Mouse (Mus musculus) heart, postnatal 10 days (tissue): ENCODE data around the gene Chn2. TPM values are rescaled to one million over a fixed set of nuclear protein-coding genes. Genes with fewer than 3 reads are reported as not detected.
A peak's percentile ranks its signal among the peaks of the same experiment; 100 is the strongest.

Experiments used
- DNase-seq, 2 experiments: peaks; one replicate each; pipeline ENCODE4 v3.0.0; 2021
- intact Hi-C: fragments of 180-260 bp; cut with DNase I; formaldehyde crosslinking; loops from one replicate; pipeline ENCODE4 v1.15.1; 2025
- total RNA-seq, 2 experiments: library from RNA; stranded (reverse); gene quantifications; 2 replicates each; pipeline ENCODE4 v1.2.3; 2021

The Chn2 gene
- total RNA-seq, 2 experiments from 2014 or later: 5.2 to 6.0 TPM

DNA sequence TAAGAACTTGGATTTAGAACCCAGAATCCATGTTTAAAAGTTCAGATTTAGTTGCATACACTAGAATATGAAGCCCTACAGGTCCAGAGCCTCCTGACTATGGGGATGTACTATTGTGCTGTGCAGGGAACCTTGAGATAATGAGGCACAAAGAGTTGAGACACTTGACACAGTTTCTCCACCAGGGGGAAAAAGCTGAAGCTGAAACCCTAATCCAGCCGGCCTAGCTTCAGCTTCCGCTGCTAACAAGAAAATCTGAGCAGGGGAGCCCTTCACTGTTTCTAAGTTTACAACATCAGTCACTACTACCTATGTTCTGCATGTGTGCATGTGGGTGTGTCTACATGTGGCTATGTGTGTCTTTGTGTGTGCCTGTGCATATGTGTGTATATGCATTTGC is 223.4 kb downstream of the Chn2 start:
- intact Hi-C loops: no loop called here
- DNase-seq: no peak

DNA sequence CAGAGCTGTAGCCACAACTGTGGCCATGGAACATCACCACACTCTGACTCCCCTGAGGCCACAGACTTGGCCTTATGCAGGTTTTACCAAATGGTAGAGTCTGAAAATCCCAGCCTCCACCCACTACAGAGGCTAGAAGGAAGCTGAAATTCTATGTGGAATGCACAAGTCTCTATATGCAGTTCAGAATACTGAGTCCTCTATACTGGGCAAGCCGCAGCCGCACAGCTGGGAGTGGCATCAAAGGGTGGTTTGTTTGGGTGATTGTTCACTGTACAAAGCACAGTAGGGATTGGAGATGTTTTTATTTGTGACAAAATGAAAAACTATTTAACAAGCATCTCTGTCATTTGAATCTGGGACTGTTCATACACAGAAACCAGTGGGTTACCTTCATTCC is 224.5 kb downstream of the Chn2 start:
- intact Hi-C loops: no loop called here
- no peak for DNase-seq

DNA sequence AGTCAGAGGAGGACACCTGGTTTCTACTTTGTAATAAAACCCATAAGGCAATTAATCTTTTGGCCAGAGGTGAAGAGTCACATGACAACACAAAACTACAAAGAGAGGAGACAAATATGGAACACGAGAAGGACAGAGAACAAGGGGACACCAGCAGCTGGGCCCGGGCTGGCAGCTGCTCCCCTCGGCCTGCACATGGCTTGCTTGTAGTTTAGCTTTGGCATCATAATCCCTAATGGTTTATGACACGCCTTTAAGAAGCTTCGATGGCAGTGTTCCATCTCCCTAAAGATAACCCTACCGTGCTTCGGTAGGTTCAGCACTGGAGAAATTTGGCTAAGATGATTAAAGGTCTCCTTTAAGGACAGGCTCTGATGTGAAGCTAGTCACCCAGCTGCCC is 225.2 kb downstream of the Chn2 start:
- intact Hi-C loops: no loop called here
- DNase-seq: no peak

DNA sequence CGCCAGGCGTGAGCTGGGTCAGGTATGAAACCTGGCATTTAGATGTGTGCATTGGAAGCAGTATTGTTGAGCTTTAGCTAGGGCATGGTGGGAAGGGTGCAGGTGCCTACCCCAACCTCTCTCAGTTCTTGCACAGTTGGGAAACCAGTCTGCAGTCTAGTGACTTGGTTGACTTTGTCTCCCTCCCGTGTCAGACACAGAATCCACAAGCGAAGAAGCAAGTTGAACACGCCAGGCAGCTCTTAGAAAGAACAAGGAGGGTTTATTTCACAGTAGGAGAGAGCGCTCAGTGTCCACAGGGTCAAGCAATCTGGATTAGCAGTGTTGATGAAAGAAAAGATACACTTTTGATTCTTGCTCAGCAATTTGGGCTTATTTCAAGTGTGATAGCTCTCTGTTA is 226.0 kb downstream of the Chn2 start:
- intact Hi-C loops: no loop called here

DNA sequence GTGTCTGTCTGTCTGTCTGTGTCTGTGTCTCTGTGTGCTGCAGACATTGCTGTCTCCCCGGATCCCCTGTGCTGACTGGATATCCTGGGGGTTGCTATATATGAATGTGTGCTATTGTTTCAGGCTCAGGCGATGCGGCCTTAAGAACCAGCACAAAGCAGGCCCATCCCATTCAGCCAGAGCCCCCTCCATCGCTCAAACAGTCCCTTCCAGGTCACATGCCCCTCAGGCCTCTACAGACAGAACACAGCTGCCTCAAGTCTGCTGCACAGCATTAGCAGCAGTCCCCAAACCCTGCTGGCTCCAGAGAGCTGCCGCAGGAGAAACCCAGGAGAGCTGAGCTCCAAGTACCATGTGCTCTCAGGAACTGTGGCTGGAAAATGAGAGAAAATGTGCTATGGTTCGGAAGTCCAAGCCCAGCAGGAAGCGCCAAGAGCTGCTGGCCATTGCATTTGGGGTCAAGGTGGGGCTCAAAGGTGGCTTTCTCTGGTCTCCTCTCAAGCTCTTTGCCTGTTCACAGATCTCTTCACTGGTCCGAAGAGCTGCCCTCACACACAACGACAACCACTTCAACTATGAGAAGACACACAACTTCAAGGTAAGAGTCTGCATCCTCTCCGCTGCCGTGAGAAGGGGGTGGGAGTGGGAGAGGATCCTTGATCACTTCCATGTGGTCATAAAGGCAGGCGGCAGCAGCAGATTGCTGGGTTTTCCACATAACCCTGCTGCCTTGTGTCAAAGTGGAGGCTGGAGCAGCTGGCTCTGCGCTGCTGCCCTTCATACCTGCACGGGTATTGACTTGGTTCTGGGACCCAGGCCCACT is 233.4 kb downstream of the Chn2 start:
- DNase-seq: peak; percentile 42 to 47
- intact Hi-C loops: loop anchor here (5.0 kb wide), 1 partner anchor 95 kb away; no protein-coding TSS in a partner anchor

More for the DNA sequence above, 226.0 kb downstream of the Chn2 start:
- no peak for DNase-seq

DNA sequence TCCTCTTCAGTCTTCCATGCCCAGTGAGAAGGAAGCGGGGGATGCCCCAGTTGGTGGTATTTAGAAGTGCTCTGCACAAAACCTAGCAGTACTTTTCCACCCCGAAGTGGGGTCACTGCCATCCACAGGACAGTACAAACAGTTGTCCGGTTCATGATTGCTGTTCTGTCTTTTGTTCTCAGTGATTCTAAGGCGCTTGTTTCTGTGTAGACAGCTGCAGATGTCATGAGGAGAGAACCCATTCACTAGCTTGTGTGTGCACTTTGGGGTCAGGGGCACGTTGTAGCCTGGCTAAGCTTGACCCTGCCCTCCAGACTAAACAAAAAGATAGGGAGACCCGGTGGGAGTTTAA is 234.0 kb downstream of the Chn2 start:
- intact Hi-C loops: loop anchor here (5.0 kb wide), 1 partner anchor 94 kb away; no protein-coding TSS in a partner anchor
- DNase-seq: no peak

DNA sequence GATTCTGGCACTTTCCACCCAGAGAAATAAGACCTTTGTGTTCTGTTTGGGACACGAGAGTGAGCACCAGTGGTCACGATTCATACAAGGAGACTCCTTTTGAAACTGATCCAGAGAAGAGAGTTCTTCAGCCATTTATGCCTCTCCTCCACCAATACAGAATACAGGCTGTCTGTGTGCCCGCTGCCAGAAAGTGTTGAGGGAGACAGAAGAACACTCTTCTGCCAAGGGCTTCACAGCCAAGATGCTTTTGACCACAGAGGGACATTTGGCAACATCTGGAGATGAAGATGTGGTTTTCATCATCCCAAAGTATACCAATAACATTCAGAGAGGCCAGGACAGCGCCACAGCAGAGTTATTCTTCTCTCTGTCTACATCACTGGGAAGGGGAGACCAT is 237.9 kb downstream of the Chn2 start:
- intact Hi-C loops: no loop called here
- peak in 1 of 2 experiments; percentile 39 for DNase-seq

DNA sequence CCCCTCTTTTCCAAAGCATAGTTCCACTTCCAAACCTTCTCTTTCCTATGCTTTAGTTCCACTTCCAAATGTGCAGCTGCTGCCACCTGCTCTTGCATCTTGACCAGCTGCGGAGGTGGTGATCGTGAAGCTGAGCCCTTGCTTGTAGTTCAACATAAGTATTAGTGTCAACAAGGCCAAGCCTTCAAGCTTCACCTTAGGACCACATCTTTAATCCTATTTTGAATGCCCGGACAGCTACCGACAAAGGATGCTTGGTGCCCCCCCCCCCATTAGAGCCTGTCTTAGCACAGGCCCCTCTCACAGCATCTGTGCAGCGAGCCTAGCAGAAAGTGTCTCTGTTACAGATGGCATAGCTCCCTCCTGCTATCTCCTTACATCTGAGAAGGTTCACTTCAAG is 238.5 kb downstream of the Chn2 start:
- peak; percentile 65 to 70 for DNase-seq
- intact Hi-C loops: no loop called here

DNA sequence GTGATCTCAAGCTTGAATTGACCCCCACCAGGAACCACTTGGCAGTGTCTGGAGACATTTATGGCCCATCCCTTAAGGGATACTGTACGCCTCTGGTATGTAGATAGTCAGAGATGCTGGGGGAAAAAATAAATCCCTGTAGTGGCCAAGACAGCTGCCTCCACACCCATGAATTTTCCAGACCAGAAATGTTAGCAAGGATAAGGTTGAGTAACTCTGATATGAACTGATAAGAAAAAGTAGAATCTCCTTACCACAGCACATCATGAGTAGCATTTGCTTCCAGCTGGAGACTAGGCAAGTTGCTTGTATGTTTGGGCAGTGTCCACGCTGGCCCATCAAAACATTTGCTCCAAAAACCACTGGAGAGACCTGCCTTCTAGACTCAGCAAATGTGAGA is 239.3 kb downstream of the Chn2 start:
- intact Hi-C loops: no loop called here
- DNase-seq: peak; percentile 33 to 48

DNA sequence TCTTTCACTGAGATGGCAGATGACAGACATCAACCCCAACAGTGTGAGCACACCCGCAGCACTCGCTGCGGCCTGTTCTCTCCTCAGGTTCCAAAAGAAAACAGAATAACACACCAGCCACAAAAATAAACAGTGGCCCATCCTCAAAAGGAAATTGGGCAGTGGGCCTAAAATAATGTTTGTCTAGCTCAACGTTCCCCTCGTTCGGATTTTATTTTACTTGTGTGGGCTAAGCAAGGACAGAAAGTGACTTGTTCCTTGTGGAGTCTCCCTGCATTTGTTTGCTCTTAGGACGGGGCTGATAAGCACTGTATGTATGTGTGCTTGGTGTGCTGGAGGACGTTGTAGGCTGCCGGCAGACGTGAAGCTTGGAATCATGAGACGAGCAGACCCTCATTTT is 240.0 kb downstream of the Chn2 start:
- intact Hi-C loops: no loop called here
- DNase-seq: peak in 1 of 2 experiments; percentile 44

DNA sequence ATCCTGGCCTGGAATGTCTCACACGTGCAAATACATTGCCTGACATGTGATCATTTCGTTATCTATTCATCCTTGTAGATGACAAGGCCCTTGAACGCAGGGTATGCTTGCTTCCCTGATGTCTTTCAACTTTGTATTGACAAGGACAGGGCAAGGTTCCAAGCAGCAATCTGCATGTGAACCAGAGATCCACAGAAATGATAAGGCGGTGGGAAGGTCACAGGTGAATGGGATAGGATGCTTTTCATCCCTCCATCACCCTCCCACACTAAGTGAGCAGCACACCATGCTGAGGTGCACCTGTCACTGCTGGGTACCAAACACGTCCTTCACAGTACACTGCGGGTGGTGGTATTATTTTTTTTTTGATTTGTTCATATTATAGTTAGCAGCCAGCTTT is 240.9 kb downstream of the Chn2 start:
- intact Hi-C loops: no loop called here
- no peak for DNase-seq

DNA sequence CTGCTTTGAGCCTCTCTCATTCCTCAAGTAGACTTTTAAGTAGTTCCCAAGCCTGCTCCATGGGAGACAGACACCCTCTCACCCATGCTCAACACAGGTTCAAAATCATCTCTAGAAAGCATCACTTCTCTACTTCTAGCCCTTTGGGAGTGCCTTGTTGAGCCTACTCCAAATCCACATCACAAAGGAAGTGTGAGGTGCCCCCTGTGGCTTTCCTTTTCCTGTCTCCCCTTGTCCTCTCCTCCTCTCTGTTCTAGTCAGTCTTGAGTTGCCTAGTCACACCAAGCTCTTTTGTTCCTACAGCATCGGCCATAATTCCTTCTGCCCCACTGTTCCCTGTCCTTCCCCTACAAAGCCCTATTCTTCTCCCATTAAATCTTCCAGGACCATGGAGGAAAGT is 243.9 kb downstream of the Chn2 start:
- DNase-seq: no peak
- intact Hi-C loops: no loop called here

DNA sequence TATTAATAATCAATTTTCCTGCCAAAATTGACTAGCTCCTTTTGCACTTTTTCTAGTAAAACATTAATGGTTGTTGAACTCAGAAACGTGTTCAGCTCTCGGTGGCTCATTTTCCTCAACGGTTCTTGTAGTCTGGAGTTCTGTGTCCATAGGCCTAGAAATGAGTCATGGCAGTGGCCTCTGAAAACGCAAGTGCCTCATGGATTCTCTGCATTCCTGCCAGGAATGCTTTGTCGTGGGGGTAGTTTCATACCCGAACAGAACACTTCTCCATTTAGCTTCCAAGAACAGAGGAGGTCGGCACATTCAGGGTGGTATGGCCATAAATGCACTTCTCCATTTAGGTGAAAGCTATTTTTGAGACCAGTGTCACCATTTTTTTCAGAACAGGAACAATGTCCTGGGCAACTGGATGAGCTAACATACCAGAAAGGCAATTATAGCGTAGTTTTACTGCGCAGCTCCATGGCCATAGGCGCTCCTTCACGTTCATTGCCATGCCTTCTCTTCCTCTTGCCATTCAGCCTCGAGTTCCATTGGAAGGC is 244.9 kb downstream of the Chn2 start:
- DNase-seq: no peak
- intact Hi-C loops: no loop called here

DNA sequence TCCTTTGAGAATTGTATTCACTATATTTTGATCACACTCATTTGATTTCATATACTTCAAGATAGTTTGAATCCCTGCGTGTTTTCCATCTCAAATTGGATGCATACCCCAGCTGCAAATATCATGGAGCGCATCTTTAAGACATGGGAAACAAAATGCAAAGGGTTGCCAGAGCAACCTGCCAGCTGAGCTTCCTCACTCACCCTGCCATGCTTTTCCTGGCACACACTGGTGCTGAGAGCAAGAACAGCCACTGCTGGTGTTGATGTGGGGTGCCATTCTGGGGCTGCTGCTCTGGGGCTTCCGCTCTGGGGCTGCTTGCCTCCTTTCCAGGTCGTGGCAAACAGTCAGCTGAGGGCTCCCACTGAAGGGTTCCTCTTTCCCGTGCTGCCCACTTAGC is 247.5 kb downstream of the Chn2 start:
- intact Hi-C loops: no loop called here
- DNase-seq: no peak

DNA sequence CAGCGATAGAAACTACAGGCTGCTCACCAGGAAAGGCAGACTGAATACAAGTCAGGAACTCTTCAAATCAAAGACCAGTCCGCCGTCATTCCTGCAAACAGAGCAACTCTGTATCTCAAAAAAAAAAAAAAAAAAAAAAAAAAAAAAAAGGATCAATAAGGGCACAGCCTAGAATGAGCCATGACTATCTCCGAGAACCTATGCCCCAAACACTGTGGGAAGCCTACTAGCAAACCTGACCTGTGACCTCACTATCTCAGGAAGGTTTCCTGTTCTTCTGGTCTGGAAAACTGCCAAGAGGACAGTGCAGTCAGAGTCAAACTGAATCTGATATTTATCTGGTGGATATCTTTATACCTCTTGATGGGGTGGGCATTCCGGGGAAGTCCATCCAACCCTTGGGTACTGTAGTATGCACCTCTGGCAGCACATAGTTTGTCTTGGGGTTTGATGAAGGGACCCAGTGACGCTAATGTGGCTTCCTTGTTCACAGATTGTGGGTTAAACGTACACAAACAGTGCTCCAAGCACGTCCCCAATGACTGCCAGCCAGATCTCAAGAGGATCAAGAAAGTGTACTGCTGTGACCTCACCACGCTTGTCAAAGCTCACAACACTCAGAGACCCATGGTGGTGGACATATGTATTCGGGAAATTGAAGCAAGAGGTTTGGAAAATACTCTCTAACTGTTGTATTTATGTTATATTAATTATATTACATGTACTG is 250.6 kb downstream of the Chn2 start:
- intact Hi-C loops: no loop called here
- DNase-seq: no peak

DNA sequence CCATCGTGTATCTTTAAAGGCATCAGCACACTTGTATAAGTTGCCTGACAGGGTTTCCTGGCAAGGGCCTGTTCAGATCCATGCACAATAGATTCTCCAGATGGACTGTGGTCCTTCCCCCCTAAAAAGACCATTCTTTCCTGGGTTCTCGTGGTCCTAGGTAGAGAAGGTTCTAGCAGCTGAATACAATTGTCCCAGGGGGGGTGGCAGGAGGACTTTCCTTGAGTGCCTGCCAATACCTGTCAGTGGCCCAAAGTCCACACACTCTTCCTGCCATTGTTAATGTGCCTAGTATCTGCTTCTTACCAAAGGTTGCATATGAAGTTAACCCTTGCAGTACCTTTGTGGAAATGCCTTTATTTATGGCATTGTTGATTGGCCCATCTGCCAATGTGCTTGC is 257.9 kb downstream of the Chn2 start:
- peak; percentile 25 to 51 for DNase-seq
- intact Hi-C loops: no loop called here

DNA sequence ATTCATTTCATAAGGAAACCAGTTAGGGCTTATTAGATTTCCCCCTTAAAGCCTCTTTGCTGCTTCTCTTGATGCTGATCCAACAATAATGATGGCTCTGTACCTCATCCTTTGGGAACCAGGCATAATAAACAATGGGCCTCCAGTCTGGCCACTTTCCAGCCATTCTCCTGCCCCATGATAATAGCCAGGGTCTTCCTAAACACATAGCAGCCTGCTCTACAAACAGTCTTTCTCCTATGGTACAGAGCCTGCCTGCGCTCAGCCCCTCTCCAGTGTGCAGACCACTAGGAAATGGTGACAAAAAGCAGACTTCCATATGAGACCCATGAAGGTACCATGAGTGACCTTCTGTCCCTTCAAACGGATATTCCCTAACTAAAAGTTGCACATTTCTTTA is 260.1 kb downstream of the Chn2 start:
- intact Hi-C loops: no loop called here
- peak; percentile 54 to 62 for DNase-seq

DNA sequence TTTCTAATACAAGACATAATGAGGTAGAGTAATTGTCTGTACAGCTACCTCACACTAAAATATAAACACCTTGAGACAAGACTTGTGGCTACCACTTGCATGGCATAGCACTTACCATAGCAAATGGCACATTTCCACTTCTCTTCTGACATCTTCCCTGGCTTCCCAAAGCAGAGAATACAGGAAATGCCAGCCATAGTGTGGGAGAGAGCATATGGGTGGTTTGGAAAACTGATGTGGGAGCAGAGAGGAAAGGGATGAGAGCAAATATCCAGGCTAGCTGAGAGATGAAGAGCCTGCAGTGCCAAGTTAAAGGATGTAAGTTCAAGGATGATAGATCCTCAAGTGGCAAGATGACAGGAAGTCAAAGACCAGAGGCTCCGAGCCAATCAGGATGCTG is 266.4 kb downstream of the Chn2 start:
- intact Hi-C loops: no loop called here
- no peak for DNase-seq

DNA sequence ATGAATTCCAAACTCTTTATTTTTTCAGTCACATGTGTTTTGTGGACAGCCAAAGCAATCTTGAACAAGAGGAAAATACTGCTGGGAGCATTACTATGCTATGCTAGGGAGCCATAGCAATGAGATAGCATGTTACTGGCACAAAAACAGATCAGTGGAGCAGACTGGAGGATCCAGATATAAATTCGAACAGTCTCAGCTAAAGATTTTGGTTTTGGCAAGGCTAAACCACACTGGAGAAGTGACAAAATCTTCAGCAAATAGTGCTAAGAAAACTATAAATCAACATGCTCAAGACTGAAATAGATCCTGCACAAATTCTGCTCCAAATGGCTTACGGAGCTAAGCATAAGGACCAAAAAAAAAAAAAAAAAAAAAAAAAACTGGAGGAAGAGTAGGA is 273.7 kb downstream of the Chn2 start:
- DNase-seq: no peak
- intact Hi-C loops: no loop called here

DNA sequence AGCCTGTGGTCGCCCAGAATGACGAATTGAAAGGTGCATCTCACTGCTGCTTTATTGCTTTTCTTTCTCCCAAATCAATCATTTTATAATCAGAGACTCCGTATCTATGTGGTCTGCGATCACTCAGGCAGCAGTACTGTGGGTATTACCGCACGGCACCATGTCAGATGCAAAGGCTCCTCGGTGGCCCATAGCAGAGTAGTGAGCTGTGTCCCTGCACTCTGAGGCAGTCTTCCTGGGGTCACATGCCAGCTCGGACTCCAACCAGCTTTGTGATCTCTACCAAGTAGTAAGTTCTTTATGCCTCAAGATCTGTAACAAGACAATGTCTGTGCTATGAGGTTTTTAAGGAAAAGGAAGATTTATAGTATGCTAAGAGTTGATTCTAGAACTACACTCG is 279.3 kb downstream of the Chn2 start:
- intact Hi-C loops: no loop called here
- DNase-seq: no peak

DNA sequence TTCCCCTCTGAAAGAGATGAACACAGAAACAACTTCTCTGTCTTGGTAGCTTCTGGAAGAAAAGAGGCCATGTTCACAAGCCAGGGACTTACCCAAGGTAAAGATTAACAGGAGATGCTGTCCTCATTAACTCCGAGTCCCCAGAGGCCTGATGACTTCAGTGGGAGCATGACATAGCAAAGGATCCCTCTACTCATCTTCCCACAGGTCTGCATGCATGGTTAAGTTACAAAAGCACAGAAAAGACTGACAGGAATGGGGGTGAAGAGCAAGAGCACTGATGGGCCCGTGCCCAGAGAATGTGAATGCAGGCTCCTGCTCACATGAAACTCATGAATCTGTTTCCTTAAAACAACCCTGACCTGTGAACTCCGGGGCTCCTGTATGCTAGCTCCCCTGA is 279.8 kb downstream of the Chn2 start:
- intact Hi-C loops: no loop called here
- DNase-seq: no peak

DNA sequence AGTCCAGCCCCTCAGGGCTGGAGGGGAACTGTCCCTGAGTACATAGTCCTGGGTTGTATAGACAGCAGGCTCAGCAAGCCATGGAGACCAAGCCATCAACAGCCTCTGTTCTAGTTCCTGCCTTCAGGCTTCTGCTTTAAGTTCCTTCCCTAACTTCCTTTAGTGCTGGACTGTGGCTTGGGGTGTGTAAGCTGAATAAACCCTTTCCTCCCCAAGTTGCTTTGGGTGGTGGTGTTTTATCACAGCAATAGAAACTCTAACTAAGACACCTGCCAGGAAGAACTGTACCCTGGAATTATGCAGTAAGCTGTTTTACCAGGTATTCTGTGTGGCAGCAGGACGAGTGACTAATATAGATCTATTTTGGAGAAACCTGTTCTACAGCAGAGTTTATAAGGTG is 280.9 kb downstream of the Chn2 start:
- intact Hi-C loops: no loop called here

More for the DNA sequence above, 280.9 kb downstream of the Chn2 start:
- no peak for DNase-seq
